Mouse (Mus musculus) C2C12 (cell line): ENCODE results near the gene Dync2li1. TPM values are rescaled to one million over a fixed set of nuclear protein-coding genes. Genes with fewer than 3 reads are reported as not detected.

Source experiments
- H3K27me3 ChIP-seq: one replicate; pipeline ENCODE4 v1.6.1; 2011; ENCODE audit not compliant: control insufficient read depth, insufficient read depth, insufficient read length
- H3K36me3 ChIP-seq: one replicate; pipeline ENCODE4 v1.6.1; 2011; ENCODE audit not compliant: control insufficient read depth, insufficient read depth
- H3K4me3 ChIP-seq: one replicate; pipeline ENCODE4 v1.5.1; 2011; ENCODE audit warnings: mild to moderate bottlenecking, control low read depth; ENCODE audit not compliant: poor library complexity, insufficient read depth, severe bottlenecking
- H3K79me2 ChIP-seq: one replicate; pipeline ENCODE4 v1.6.1; 2011; ENCODE audit not compliant: control insufficient read depth, insufficient read depth
- H3K79me3 ChIP-seq: one replicate; pipeline ENCODE4 v1.6.1; 2011; ENCODE audit warnings: low read depth, control low read depth
- H3ac ChIP-seq: one replicate; pipeline ENCODE3; 2011; ENCODE audit warnings: low read depth; ENCODE audit not compliant: control insufficient read depth, insufficient read length
- CEBPB ChIP-seq: IDR thresholded peaks from one replicate; pipeline ENCODE4 v1.6.1; 2011; ENCODE audit warnings: low read depth, mild to moderate bottlenecking, control low read depth, moderate library complexity
- CTCF ChIP-seq: IDR thresholded peaks from one replicate; pipeline ENCODE4 v1.5.1; 2011; ENCODE audit not compliant: control insufficient read depth, insufficient read depth, insufficient read length
- FOSL1 ChIP-seq: IDR thresholded peaks from one replicate; pipeline ENCODE4 v1.8.0; 2011; ENCODE audit warnings: mild to moderate bottlenecking, low read length; ENCODE audit not compliant: poor library complexity, insufficient read depth, severe bottlenecking
- MAX ChIP-seq: IDR thresholded peaks from one replicate; pipeline ENCODE4 v1.6.1; 2011; ENCODE audit warnings: mild to moderate bottlenecking, control low read depth
- MYOD1 ChIP-seq: IDR thresholded peaks from one replicate; pipeline ENCODE4 v1.6.1; 2011; ENCODE audit warnings: low read depth; ENCODE audit not compliant: control insufficient read depth, insufficient read length
- MYOG ChIP-seq: IDR thresholded peaks from one replicate; pipeline ENCODE4 v1.6.1; 2011; ENCODE audit not compliant: control insufficient read depth, insufficient read length; ENCODE audit errors: extremely low read depth
- USF1 ChIP-seq: IDR thresholded peaks from one replicate; pipeline ENCODE4 v1.6.1; 2011; ENCODE audit warnings: low read depth, mild to moderate bottlenecking, control low read depth, moderate library complexity
- polyA plus RNA-seq: library from polyadenylated mRNA; unstranded; fragments of >200 nt; fragmentation: generic; extraction: Trizol; gene quantifications from one replicate; pipeline ENCODE4 v1.2.1, GENCODE M21; 2012; ENCODE audit warnings: missing spikeins

Gene Dync2li1
- polyA plus RNA-seq, 1 experiment, result 4.0 TPM

DNA sequence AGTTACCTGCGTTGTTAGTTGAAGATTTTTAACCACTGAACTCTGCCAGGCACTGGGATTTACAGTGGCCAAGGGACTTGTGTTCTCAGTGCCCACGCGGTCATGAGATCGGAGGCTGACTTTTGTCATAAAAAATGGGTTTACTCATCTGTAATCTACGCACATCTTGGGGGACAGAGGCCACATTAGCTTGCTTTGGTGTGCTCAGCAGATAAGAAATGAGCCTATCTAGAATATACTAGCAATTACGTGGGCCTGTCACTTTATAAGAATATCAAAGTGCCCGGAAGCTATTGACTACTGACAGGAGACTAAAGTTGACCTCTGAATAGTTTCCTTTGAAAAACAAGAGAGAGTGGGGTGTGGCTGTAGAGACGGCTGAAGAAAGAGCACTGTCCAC lies 32.7 kb downstream of the Dync2li1 start:
- Histone ChIP-seq H3K4me3 (no peak overlapping the region), H3K79me3 (no peaks in the 10 kb centered on the region), H3K36me3 (no peaks in the 10 kb centered on the region), H3K27me3 (no peaks in the 10 kb centered on the region), H3ac (no peak overlapping the region), H3K79me2 (no peaks in the 10 kb centered on the region)
- TF ChIP-seq FOSL1, result no peak
- TF ChIP-seq CTCF, result no peak
- no peak for TF ChIP-seq MAX
- TF ChIP-seq USF1, result no peak
- TF ChIP-seq CEBPB, result no peak
- no peak for TF ChIP-seq MYOG
- no peak for TF ChIP-seq MYOD1

DNA sequence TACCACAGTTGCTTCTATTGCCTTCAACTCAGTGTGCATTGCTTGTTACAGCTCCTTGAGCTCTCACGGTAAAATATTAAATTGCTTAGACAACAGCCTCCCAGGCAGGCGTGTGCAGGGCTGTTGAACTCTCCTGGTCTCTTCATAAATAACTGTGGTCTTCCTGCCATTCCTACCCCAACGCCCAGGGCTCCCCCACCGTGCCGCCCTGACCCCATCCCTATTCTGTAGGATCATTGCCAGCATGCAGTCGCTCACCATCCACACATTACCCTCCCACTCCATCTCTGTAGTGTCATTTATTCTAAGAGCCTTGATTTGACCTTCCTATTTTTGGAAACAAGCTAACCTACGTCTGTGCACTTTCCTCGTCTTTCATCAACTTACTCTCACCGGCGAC lies 38.8 kb downstream of the Dync2li1 start:
- Histone ChIP-seq H3K79me3 (no peaks in the 10 kb centered on the region), H3K36me3 (no peaks in the 10 kb centered on the region), H3K79me2 (no peaks in the 10 kb centered on the region), H3ac (no peak overlapping the region), H3K4me3 (no peak overlapping the region), H3K27me3 (peaks cover 10% of the 10 kb centered on the region)
- TF ChIP-seq MYOD1 (no peak), MAX (no peak), MYOG (no peak), USF1 (no peak), CTCF (no peak), FOSL1 (no peak), CEBPB (no peak)

DNA sequence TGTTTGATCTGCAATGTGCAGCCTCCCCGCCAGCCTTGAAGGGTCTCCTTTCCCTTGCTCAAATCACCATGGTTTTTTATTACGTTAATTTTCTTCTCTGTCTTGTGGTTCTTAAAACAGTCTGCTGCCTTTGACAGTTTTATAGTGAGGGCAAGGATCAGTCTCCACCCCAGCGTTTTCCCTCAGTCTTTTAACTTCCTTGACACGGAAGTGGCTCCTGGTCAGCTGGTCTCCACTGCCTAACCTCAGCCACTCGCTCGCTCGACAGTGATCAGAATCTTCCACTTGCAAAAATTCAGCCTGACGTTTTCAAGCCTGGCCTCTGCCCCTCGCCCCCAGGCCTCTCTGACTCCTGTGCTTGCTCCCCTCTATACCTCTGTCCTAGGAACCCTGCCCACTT lies 39.4 kb downstream of the Dync2li1 start:
- no peak overlapping the region for H3K4me3 ChIP-seq
- H3K79me2 ChIP-seq, result no peaks in the 10 kb centered on the region
- TF ChIP-seq MYOD1 (no peak), USF1 (no peak), FOSL1 (no peak), MAX (no peak), CTCF (no peak), CEBPB (no peak), MYOG (no peak)
- peaks cover 10% of the 10 kb centered on the region for H3K27me3 ChIP-seq
- H3K36me3 ChIP-seq, result no peaks in the 10 kb centered on the region
- no peaks in the 10 kb centered on the region for H3K79me3 ChIP-seq
- no peak overlapping the region for H3ac ChIP-seq

DNA sequence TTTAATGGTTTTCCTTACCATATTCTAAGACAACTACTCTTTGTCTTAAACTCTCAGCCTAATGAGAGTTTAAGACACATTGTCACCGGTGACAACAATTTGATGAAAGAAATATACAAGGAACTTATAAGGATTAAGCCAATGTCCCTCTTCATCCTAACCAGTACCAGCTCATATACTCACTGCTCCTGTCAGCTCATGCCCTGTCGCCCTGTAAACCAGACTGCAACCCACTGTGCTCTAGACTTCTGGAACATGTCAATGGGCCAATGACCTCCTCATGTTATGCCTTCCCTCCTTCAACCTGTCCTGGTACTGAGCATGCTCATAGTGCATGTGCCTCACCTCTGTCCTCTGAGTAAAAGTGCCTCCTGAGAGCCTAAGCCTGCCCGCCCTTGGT lies 41.6 kb downstream of the Dync2li1 start:
- TF ChIP-seq CEBPB, result no peak
- TF ChIP-seq USF1, result no peak
- no peak for TF ChIP-seq MAX
- Histone ChIP-seq H3K4me3 (no peak overlapping the region), H3K36me3 (no peaks in the 10 kb centered on the region), H3K27me3 (peaks cover 21% of the 10 kb centered on the region), H3K79me2 (no peaks in the 10 kb centered on the region), H3K79me3 (no peaks in the 10 kb centered on the region), H3ac (no peak overlapping the region)

DNA sequence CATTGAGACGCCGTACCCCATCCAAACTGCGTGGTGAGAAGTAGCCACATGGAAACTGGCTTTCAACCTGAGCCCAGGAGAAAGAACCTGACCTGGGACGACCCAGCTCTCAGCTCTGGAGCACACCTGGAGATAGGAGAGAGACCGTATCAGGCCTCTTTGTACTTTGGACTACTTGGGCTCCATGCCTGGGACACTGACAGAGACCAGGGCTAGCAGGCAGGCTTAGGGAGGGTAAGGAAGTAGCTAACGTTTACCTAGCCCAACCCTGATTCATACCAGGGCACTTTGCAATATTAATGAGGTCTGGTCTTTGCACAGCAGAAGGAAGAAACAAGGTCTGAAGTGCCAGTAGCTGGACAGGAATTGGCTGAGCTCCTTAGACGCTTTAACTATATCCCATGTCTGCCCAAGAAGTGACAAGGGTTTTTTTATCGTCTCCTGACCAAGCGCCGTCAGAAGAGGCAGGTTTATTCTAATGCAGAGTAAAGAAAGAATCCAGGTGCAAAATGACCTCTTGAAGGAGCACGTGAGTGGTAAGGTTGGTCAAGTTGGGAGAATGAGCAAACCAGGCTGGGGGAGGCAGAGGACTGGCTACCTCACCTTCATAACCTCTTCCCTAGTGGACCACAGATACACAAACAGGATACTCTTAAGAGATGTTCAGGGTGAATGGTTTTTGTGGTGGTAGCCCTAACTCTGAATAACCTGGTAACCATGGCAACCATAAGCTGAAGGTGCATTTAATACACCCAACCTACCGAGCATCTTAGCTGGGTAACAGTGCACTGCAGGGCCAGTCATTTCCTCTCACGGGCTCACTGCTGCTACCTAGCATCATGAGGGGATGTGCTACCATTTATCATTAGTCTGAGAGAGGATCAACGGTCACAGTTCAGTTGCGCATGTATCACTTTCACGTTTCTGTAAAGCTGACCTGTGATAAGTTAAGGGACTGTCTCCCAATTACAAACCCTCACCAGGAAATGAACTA lies 46.4 kb downstream of the Dync2li1 start:
- H3K79me3 ChIP-seq, result no peaks in the 10 kb centered on the region
- H3K27me3 ChIP-seq, result peaks cover 28% of the 10 kb centered on the region
- H3K79me2 ChIP-seq, result no peaks in the 10 kb centered on the region
- no peak for TF ChIP-seq CTCF
- TF ChIP-seq MYOG, result no peak
- TF ChIP-seq MYOD1, result no peak
- TF ChIP-seq CEBPB, result no peak
- no peak for TF ChIP-seq FOSL1
- TF ChIP-seq MAX, result no peak
- TF ChIP-seq USF1, result no peak
- H3ac ChIP-seq, result no peak overlapping the region
- H3K4me3 ChIP-seq, result no peak overlapping the region
- H3K36me3 ChIP-seq, result no peaks in the 10 kb centered on the region
